Mouse (Mus musculus) heart, adult 2 months (tissue): ENCODE measurements at regions not wholly inside any gene's neighbourhood (a gene's known extent, or its start where the extent isn't known, plus 50 kb on each side); places are given as distances from the start of the nearest gene placed in this dataset.

Source experiments
- CTCF ChIP-seq: fragments of 200-600 bp; IDR thresholded peaks from 2 replicates; pipeline ENCODE4 v1.8.1; 2022; ENCODE audit warnings: antibody characterized with exemption, mild to moderate bottlenecking, moderate library complexity
- EP300 ChIP-seq: fragments of 200-500 bp; IDR thresholded peaks from 2 replicates; pipeline ENCODE4 v1.6.1; 2011; ENCODE audit warnings: low read depth, low read length, control low read depth; ENCODE audit not compliant: insufficient read depth
- POLR2A ChIP-seq: fragments of 200-500 bp; IDR thresholded peaks from 2 replicates; pipeline ENCODE4 v1.6.1; 2011; ENCODE audit warnings: mild to moderate bottlenecking, low read depth, low read length, control low read depth; ENCODE audit not compliant: insufficient read depth

- TF ChIP-seq CTCF (no peak), POLR2A (no peak), EP300 (no peak)
Measured at GRCm38 (mm10) chr6:31167732-31168131, 208.9 kb upstream of the Klf14 start.
